Mouse (Mus musculus) intestine, embryonic 16.5 days (tissue): ENCODE measurements around the gene Gm10638. TPM values are rescaled to one million over a fixed set of nuclear protein-coding genes. Genes with fewer than 3 reads are reported as not detected.

Experiments used
- ATAC-seq: fragments of 200-750 bp; cut with Nextera tagmentation; 2 replicates; pipeline ENCODE4 v1.8.0; 2017; ENCODE audit warnings: moderate TSS enrichment, moderate library complexity
- H3K27ac ChIP-seq: fragments of 300-500 bp; sonication (generic); 2 replicates; pipeline ENCODE4 v1.5.1; 2014; ENCODE audit warnings: mild to moderate bottlenecking, low read length
- H3K27me3 ChIP-seq: fragments of 300-500 bp; sonication (generic); replicated peaks from 2 replicates; pipeline ENCODE4 v1.6.1; 2014; ENCODE audit warnings: low read length, control low read depth, mixed read lengths; ENCODE audit not compliant: control insufficient read depth, insufficient read depth
- H3K36me3 ChIP-seq: fragments of 300-500 bp; sonication (generic); 2 replicates; pipeline ENCODE4 v1.6.1; 2014; ENCODE audit warnings: low read length, control low read depth; ENCODE audit not compliant: control insufficient read depth, insufficient read depth
- H3K4me1 ChIP-seq: fragments of 300-500 bp; sonication (generic); 2 replicates; pipeline ENCODE4 v1.6.1; 2014; ENCODE audit warnings: low read length, control low read depth, mixed read lengths; ENCODE audit not compliant: control insufficient read depth, insufficient read depth
- H3K4me2 ChIP-seq: fragments of 300-500 bp; sonication (generic); 2 replicates; pipeline ENCODE4 v1.6.1; 2014; ENCODE audit warnings: low read depth, low read length, control low read depth
- H3K4me3 ChIP-seq: fragments of 300-500 bp; sonication (generic); 2 replicates; pipeline ENCODE4 v1.5.1; 2014; ENCODE audit warnings: mild to moderate bottlenecking, low read length
- H3K9ac ChIP-seq: fragments of 300-500 bp; sonication (generic); 2 replicates; pipeline ENCODE4 v1.6.1; 2014; ENCODE audit warnings: low read depth, low read length
- H3K9me3 ChIP-seq: fragments of 300-500 bp; sonication (generic); 2 replicates; pipeline ENCODE4 v1.6.1; 2016; ENCODE audit warnings: low read length, control low read depth; ENCODE audit not compliant: control insufficient read depth
- WGBS: fragments of 180-500 bp; shearing (Covaris S2); extraction: QIAGEN DNeasy Blood & Tissue Kit; methylation state at CpG from one replicate; pipeline ENCODE4 v1.1.7; 2014; 5-methylcytosine and 5-hydroxymethylcytosine counted together
- polyA plus RNA-seq: library from polyadenylated mRNA; unstranded; fragments of >200 nt; fragmentation: Nextera tagmentation; extraction: Ambion mirVana; gene quantifications from 2 replicates; pipeline ENCODE4 v1.2.1, GENCODE M21; 2015

Gm10638 gene
- polyA plus RNA-seq, 1 experiment from 2014 or later = 0.91 TPM

DNA sequence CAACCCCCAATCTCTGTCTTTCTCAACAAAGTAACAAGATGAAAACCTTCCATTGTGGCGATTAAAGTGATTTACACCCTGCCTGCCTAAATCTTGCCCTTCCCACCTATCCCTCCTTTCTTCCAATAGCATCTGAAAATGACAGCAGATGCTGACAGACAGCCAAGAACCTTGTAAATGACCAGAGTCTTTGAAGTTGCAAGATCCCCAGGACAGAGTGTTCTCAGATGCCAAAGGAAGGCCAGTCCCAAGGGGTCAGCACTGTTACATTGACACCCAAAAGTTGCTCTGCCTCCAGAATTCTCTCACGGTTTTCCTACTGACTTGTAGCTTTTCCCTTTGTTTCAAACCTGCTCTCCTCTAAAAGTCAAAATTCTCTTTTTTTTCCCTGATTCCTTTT, 4.3 kb downstream of the Gm10638 start:
- no peak overlapping the region for H3K4me2 ChIP-seq
- ATAC-seq = no peak
- H3K9me3 ChIP-seq = no peaks in the 10 kb centered on the region
- H3K27me3 ChIP-seq = no peaks in the 10 kb centered on the region; the same call in 1 of the 2 replicates
- H3K36me3 ChIP-seq = no peaks in the 10 kb centered on the region
- no peak overlapping the region for H3K4me3 ChIP-seq
- no peak overlapping the region for H3K27ac ChIP-seq
- H3K9ac ChIP-seq = no peak overlapping the region
- peaks cover 8% of the 10 kb centered on the region; the same call in 1 of the 2 replicates for H3K4me1 ChIP-seq
- WGBS = 46% methylated on average over 2 of the region's 2 CpGs

DNA sequence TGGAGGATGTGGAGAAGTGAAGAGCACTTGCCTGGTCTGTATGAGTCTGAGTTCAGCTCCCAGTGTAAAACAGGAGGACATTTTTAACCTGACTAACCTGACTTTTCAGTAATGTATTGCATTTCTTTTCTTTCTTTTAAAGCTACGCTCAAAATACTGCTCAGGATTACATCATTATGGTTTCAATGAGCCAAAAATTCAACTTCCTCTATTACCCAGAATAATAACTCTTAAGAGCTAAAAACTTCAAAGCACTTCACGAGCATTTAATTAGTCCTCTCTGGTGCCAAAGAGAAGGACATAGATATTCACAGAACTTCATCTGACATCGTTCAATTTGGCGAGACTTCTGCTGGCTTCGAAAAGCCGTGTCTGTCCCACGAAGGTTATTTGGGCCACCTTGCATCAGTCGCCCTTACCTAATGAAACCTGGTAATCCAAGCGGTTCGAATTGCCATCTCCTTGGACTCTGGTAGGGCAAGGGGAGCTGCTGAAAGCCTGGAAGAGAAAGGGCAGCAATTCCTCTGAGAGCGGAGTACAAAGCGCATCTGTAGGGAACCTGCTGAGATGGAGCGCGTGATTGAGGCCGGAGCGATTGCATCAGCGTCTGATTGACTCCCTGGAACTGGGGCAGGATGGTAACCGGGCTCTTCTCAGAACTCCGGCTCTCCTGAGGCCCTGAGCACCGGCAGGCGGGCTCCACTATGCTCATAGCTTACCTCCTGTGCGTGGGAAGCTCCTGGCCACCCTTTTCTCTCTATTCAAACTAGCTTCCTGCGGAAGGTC, 11.6 kb downstream of the Gm10638 start:
- H3K4me2 ChIP-seq = 0 out of 2 replicates have a peak overlapping the region, but pooled peaks have one; percentile 27
- peaks cover 7% of the 10 kb centered on the region for H3K4me1 ChIP-seq
- no peaks in the 10 kb centered on the region for H3K9me3 ChIP-seq
- no peak overlapping the region; the same call in 1 of the 2 replicates for H3K9ac ChIP-seq
- H3K27ac ChIP-seq = no peak overlapping the region
- H3K4me3 ChIP-seq = no peak overlapping the region
- peak; percentile 26; the same call in 1 of the 2 replicates for ATAC-seq
- WGBS = 30% methylated on average over 23 of the region's 23 CpGs
- peaks cover 2% of the 10 kb centered on the region; the same call in 1 of the 2 replicates for H3K27me3 ChIP-seq
- H3K36me3 ChIP-seq = no peaks in the 10 kb centered on the region

DNA sequence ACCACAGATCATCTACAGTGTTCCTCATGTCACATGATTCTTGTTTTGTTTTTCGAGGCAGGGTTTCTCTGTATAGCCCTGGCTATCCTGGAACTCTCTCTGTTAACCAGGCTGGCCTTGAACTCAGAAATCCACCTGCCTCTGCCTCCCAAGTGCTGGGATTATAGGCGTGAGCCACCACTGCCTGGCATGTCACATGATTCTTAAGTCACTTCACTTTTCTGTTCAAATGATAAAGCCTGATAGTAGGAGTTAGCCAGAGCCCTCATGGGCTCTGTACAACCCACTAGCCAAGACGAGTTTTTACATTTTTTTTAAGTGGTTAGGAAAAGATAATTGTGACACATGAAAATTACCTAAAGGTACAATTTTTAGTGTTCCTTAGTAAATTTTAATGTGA, 13.2 kb downstream of the Gm10638 start:
- H3K36me3 ChIP-seq = no peaks in the 10 kb centered on the region
- no peak overlapping the region for H3K9ac ChIP-seq
- no peak overlapping the region for H3K4me3 ChIP-seq
- no peak overlapping the region for H3K4me2 ChIP-seq
- 62% methylated on average over 3 of the region's 3 CpGs for WGBS
- 0 out of 2 replicates have a peak, but pooled peaks cover 5% of the 10 kb centered on the region for H3K27me3 ChIP-seq
- peak; percentile 60 for ATAC-seq
- H3K27ac ChIP-seq = no peak overlapping the region
- H3K9me3 ChIP-seq = no peaks in the 10 kb centered on the region
- H3K4me1 ChIP-seq = peaks cover 7% of the 10 kb centered on the region

DNA sequence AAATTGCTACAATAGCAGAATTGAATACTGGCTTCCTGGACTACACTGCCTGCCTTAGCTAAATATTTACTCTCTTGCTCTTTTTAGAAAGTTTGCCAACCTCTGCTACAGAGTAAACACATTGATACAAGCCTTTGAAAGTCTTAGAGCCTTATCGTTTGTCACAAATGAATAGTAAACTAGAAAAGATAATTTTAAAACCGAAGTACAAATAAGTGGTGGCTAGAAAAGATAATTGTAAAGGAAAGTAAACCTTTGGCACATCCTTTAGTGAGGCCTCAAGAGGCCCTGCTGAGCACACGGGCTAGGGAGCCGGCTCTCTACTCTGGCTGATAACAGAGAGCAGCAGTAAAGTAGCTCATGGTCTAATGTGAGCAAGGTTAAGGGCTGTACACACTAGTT, 13.6 kb downstream of the Gm10638 start:
- Histone ChIP-seq H3K27ac (peak overlapping the region; percentile 4), H3K4me2 (no peak overlapping the region), H3K9ac (no peak overlapping the region), H3K4me3 (no peak overlapping the region), H3K4me1 (peaks cover 7% of the 10 kb centered on the region), H3K9me3 (no peaks in the 10 kb centered on the region), H3K36me3 (no peaks in the 10 kb centered on the region), H3K27me3 (0 out of 2 replicates have a peak, but pooled peaks cover 5% of the 10 kb centered on the region)
- 23% methylated on average over 4 of the region's 4 CpGs for WGBS
- ATAC-seq = peak; percentile 95

DNA sequence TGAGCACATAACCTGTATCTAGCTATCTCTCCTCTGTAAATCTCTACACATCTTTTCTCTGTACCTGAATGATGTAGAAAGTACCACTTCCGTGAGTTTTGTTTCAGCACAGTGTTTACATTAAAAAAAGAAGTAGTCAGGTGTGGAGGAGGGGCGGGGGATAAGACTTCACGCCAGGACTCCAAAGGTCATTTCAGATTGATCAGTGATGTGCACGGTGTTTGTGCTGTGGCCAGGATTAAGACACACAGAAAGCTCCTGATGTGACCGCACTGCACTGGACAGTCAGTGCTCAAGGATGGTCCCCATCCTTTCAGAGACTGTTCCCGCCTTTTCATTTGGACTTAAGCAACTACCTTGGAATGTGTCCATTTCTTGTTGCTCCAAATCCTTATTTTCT, 15.2 kb downstream of the Gm10638 start:
- no peak overlapping the region for H3K4me3 ChIP-seq
- no peak overlapping the region for H3K9ac ChIP-seq
- WGBS = 51% methylated on average over 6 of the region's 6 CpGs
- H3K27ac ChIP-seq = no peak overlapping the region
- H3K4me2 ChIP-seq = no peak overlapping the region
- ATAC-seq = no peak
- peaks cover 7% of the 10 kb centered on the region for H3K4me1 ChIP-seq
- H3K36me3 ChIP-seq = no peaks in the 10 kb centered on the region
- 0 out of 2 replicates have a peak, but pooled peaks cover 3% of the 10 kb centered on the region for H3K27me3 ChIP-seq
- no peaks in the 10 kb centered on the region for H3K9me3 ChIP-seq

DNA sequence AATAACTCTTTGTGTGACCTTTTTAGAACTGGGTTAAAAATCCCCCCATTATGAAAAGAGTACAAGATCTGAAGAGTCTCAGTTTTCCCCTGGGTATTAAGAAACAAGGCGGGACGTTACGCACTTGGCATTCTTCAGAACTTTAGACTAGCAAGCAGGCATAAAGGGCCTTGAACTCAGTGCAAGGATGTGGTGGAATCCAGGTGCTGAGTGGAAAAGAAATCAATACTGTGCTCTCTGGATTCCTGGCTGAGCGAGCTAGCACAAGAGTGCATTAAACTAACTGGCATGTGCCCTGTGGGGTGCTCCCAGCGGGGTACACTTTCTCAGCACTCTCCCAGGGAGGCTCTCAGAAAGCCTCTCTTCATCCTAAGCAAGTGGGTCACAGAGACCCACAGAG, 17.3 kb downstream of the Gm10638 start:
- Histone ChIP-seq H3K4me1 (peaks cover 7% of the 10 kb centered on the region), H3K36me3 (no peaks in the 10 kb centered on the region), H3K4me2 (no peak overlapping the region), H3K9ac (no peak overlapping the region), H3K27ac (no peak overlapping the region), H3K4me3 (no peak overlapping the region), H3K27me3 (0 out of 2 replicates have a peak, but pooled peaks cover 3% of the 10 kb centered on the region), H3K9me3 (no peaks in the 10 kb centered on the region)
- WGBS = 65% methylated on average over 5 of the region's 5 CpGs
- no peak for ATAC-seq

DNA sequence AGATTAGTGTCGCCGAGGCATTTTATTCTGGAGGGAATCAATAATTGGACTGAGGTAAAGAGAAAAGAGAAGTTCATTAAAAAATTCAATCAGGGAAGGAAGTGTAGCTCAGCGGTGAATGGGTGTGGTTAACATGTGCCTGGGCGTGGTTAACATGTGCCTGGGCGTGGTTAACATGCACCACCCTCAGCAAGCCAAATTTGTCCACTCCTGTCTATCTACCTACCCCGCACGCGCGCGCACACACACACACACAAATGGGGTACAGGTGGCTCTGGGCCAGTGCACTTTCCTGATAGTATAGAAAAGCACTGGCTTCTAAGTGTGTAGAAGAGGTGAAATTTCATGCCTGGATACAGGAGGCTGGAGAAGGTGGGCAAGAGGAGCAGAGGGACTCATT, 19.7 kb downstream of the Gm10638 start:
- 87% methylated on average over 10 of the region's 10 CpGs for WGBS
- ATAC-seq = no peak
- Histone ChIP-seq H3K4me1 (no peaks in the 10 kb centered on the region), H3K4me2 (no peak overlapping the region), H3K4me3 (no peak overlapping the region), H3K9me3 (no peaks in the 10 kb centered on the region), H3K36me3 (no peaks in the 10 kb centered on the region), H3K27me3 (0 out of 2 replicates have a peak, but pooled peaks cover 3% of the 10 kb centered on the region), H3K9ac (no peak overlapping the region), H3K27ac (no peak overlapping the region)

DNA sequence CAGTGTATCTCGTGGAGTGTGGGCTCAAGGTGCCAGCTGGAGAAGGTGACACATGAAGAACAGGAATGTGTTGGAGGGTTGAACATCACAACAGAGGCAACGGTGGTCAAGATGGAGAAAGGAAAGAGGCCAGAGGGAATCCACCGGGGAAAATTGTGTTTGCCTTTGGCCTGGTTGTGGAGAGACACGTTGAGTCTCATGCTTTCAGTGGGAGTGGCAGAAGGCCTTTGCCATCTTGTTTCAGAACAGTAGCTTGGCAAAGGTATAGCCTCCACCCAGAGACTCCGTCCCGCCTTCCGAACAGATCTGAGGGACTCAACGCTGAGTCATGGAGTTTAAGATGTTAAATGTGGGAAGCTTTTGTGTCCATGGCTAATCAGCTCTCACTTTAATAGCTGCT, 20.2 kb downstream of the Gm10638 start:
- WGBS = 89% methylated on average over 8 of the region's 8 CpGs
- H3K9ac ChIP-seq = no peak overlapping the region
- no peaks in the 10 kb centered on the region for H3K9me3 ChIP-seq
- no peaks in the 10 kb centered on the region for H3K36me3 ChIP-seq
- H3K4me2 ChIP-seq = no peak overlapping the region
- H3K4me3 ChIP-seq = no peak overlapping the region
- H3K27ac ChIP-seq = no peak overlapping the region
- no peak for ATAC-seq
- 0 out of 2 replicates have a peak, but pooled peaks cover 3% of the 10 kb centered on the region for H3K27me3 ChIP-seq
- no peaks in the 10 kb centered on the region for H3K4me1 ChIP-seq

DNA sequence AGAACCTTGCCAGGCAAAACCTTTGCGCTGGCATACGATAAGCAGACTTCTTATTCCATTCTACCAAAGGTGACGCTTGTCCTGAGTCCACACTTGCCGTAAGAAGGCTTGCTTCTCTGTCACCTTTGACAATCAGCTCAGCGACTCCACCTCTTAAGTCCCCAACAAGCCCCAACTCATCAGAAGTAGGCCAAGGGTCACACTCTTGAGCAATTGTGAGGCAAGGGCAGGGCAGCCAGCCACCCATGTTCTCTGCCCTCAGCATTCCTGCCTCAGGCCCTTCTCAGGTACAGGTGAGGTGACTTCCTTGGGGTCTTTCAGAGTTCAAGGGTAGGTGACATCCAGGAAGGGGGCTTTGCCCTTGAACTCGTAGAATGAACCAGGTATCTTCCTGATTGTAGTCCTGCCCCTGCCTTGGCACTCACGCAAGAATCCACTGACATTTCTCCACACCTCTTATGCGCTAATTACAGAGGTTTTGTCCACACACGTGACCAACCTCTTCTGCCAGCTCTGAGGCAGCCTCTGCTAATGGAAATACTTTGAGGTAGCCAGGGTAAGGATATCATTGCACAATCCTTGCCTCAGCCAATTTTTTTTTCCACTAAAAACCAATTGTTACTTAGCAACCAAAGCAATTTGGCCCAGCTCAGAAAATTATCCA, 21.2 kb downstream of the Gm10638 start:
- Histone ChIP-seq H3K36me3 (no peaks in the 10 kb centered on the region), H3K4me1 (no peaks in the 10 kb centered on the region), H3K9me3 (no peaks in the 10 kb centered on the region), H3K27me3 (0 out of 2 replicates have a peak, but pooled peaks cover 3% of the 10 kb centered on the region), H3K27ac (peak overlapping the region; percentile 48; the same call in 1 of the 2 replicates), H3K9ac (no peak overlapping the region), H3K4me2 (no peak overlapping the region), H3K4me3 (no peak overlapping the region)
- ATAC-seq = peak; percentile 86
- WGBS = 71% methylated on average over 9 of the region's 9 CpGs
